Mouse (Mus musculus) forebrain, embryonic 12.5 days (tissue): Measurements from ENCODE around the gene Gm20388. TPM values are rescaled to one million over a fixed set of nuclear protein-coding genes. Genes with fewer than 3 reads are reported as not detected.
"Not testable (repeated sequence)": the region's sequence is repeated elsewhere in the genome, so short reads cannot be mapped to it uniquely, and the experiment has no call there.

Experiments
- ATAC-seq: fragments of 200-750 bp; cut with Nextera tagmentation; 2 replicates; pipeline ENCODE4 v1.8.0; 2017; ENCODE audit warnings: moderate TSS enrichment; ENCODE audit not compliant: low FRiP score
- H3K27ac ChIP-seq: fragments of 300-500 bp; sonication (generic); 2 replicates; pipeline ENCODE4 v1.5.1; 2016; ENCODE audit warnings: mild to moderate bottlenecking
- H3K27me3 ChIP-seq: fragments of 300-500 bp; sonication (generic); 2 replicates; pipeline ENCODE4 v1.6.1; 2016; ENCODE audit warnings: mild to moderate bottlenecking
- H3K36me3 ChIP-seq: fragments of 300-500 bp; sonication (generic); replicated peaks from 2 replicates; pipeline ENCODE4 v1.6.1; 2016; ENCODE audit warnings: mild to moderate bottlenecking
- H3K4me1 ChIP-seq: fragments of 300-500 bp; sonication (generic); 2 replicates; pipeline ENCODE4 v1.6.1; 2016
- H3K4me2 ChIP-seq: fragments of 300-500 bp; sonication (generic); 2 replicates; pipeline ENCODE4 v1.6.1; 2016; ENCODE audit warnings: mild to moderate bottlenecking, moderate library complexity
- H3K4me3 ChIP-seq: fragments of 300-500 bp; sonication (generic); replicated peaks from 2 replicates; pipeline ENCODE4 v1.5.1; 2016; ENCODE audit warnings: mild to moderate bottlenecking
- H3K9ac ChIP-seq: fragments of 300-500 bp; sonication (generic); 2 replicates; pipeline ENCODE4 v1.6.1; 2016; ENCODE audit warnings: mild to moderate bottlenecking
- H3K9me3 ChIP-seq: fragments of 300-500 bp; sonication (generic); 2 replicates; pipeline ENCODE4 v1.6.1; 2016
- WGBS: fragments of 180-500 bp; shearing (Covaris S2); methylation state at CpG from one replicate; pipeline ENCODE4 v1.1.7; 2016; 5-methylcytosine and 5-hydroxymethylcytosine counted together
- polyA plus RNA-seq: library from polyadenylated mRNA; unstranded; fragments of >200 nt; fragmentation: Nextera tagmentation; extraction: Ambion mirVana; gene quantifications from 2 replicates; pipeline ENCODE4 v1.2.1, GENCODE M21; 2016

Gm20388 gene
- polyA plus RNA-seq, 1 experiment from 2014 or later, result not detected

GRCm38 (mm10) chr8:123197016-123197415 is 3286.4 kb downstream of the Gm20388 start:
- not testable (repeated sequence) for H3K4me1 ChIP-seq, ATAC-seq, H3K36me3 ChIP-seq, H3K27ac ChIP-seq, H3K27me3 ChIP-seq, H3K9me3 ChIP-seq, H3K9ac ChIP-seq, H3K4me2 ChIP-seq, H3K4me3 ChIP-seq
- WGBS, result 85% methylated on average over 5 of the region's 5 CpGs

- ATAC-seq, result no peak
Observed at GRCm38 (mm10) chr8:123199864-123200263, 3289.2 kb downstream of the Gm20388 start.

GRCm38 (mm10) chr8:123202288-123202687 is 3291.6 kb downstream of the Gm20388 start:
- Histone ChIP-seq H3K27ac (no peak overlapping the region), H3K36me3 (peaks cover 25% of the 10 kb centered on the region), H3K4me1 (no peaks in the 10 kb centered on the region), H3K9ac (no peak overlapping the region), H3K27me3 (0 out of 2 replicates have a peak, but pooled peaks cover 6% of the 10 kb centered on the region), H3K4me3 (no peak overlapping the region), H3K9me3 (no peaks in the 10 kb centered on the region), H3K4me2 (no peak overlapping the region)
- 32% methylated on average over 5 of the region's 5 CpGs for WGBS
- ATAC-seq, result no peak

More at GRCm38 (mm10) chr8:123199864-123200263, 3289.2 kb downstream of the Gm20388 start:
- Histone ChIP-seq H3K27me3 (0 out of 2 replicates have a peak, but pooled peaks cover 6% of the 10 kb centered on the region), H3K4me3 (no peak overlapping the region), H3K9ac (no peak overlapping the region), H3K4me1 (no peaks in the 10 kb centered on the region), H3K4me2 (no peak overlapping the region), H3K9me3 (no peaks in the 10 kb centered on the region), H3K27ac (no peak overlapping the region), H3K36me3 (peaks cover 4% of the 10 kb centered on the region)
- 76% methylated on average over 14 of the region's 14 CpGs for WGBS

GRCm38 (mm10) chr8:123203571-123203970 is 3292.9 kb downstream of the Gm20388 start:
- Histone ChIP-seq H3K36me3 (peaks cover 38% of the 10 kb centered on the region), H3K4me1 (no peaks in the 10 kb centered on the region), H3K9me3 (no peaks in the 10 kb centered on the region), H3K4me2 (no peak overlapping the region), H3K4me3 (no peak overlapping the region), H3K27ac (no peak overlapping the region), H3K27me3 (0 out of 2 replicates have a peak, but pooled peaks cover 6% of the 10 kb centered on the region), H3K9ac (no peak overlapping the region)
- WGBS, result 93% methylated on average over 3 of the region's 3 CpGs
- ATAC-seq, result no peak

- peak overlapping the region; percentile 86 for H3K4me2 ChIP-seq
- H3K4me3 ChIP-seq, result peak overlapping the region; percentile 74
- no peak for ATAC-seq
- WGBS, result 56% methylated on average over 10 of the region's 10 CpGs
- H3K9ac ChIP-seq, result peak overlapping the region; percentile 80
- H3K9me3 ChIP-seq, result no peaks in the 10 kb centered on the region
- peaks cover 25% of the 10 kb centered on the region for H3K4me1 ChIP-seq
- no peak overlapping the region for H3K27ac ChIP-seq
- H3K27me3 ChIP-seq, result no peaks in the 10 kb centered on the region
- peaks cover 35% of the 10 kb centered on the region for H3K36me3 ChIP-seq
Observed at GRCm38 (mm10) chr8:123211876-123212275, 3301.2 kb downstream of the Gm20388 start.

- Histone ChIP-seq H3K4me1 (peaks cover 25% of the 10 kb centered on the region), H3K9ac (peak within 1 kb of the TSS; percentile 80), H3K27ac (peak within 1 kb of the TSS; percentile 32; the same call in 1 of the 2 replicates), H3K9me3 (no peaks in the 10 kb centered on the region), H3K4me3 (peak within 1 kb of the TSS; percentile 74), H3K4me2 (peak within 1 kb of the TSS; percentile 86), H3K27me3 (no peaks in the 10 kb centered on the region), H3K36me3 (peaks cover 29% of the 10 kb centered on the region)
- ATAC-seq, result peak; percentile 95
- under 1% methylated on average over 76 of the region's 76 CpGs for WGBS
Observed at GRCm38 (mm10) chr8:123212321-123213117, 3301.9 kb downstream of the Gm20388 start, which contains the start of the genes Chmp1a and Spata33. Gene Chmp1a (minus strand): TSS chr8:123212763. Gene Spata33 (plus strand): TSS chr8:123212832.

- WGBS, result 18% methylated on average over 22 of the region's 22 CpGs
Observed at GRCm38 (mm10) chr8:123213118-123213772, 3302.6 kb downstream of the Gm20388 start.

GRCm38 (mm10) chr8:123215430-123215829 is 3304.8 kb downstream of the Gm20388 start:
- Histone ChIP-seq H3K4me3 (no peak overlapping the region), H3K27me3 (no peaks in the 10 kb centered on the region), H3K4me1 (peaks cover 25% of the 10 kb centered on the region), H3K36me3 (no peaks in the 10 kb centered on the region), H3K27ac (no peak overlapping the region), H3K9ac (no peak overlapping the region), H3K9me3 (no peaks in the 10 kb centered on the region), H3K4me2 (no peak overlapping the region)
- 84% methylated on average over 3 of the region's 3 CpGs for WGBS
- ATAC-seq, result no peak

More at GRCm38 (mm10) chr8:123213118-123213772, 3302.6 kb downstream of the Gm20388 start:
- no peaks in the 10 kb centered on the region for H3K27me3 ChIP-seq
- H3K4me1 ChIP-seq, result peaks cover 25% of the 10 kb centered on the region
- H3K4me2 ChIP-seq, result peak overlapping the region; percentile 86
- peak overlapping the region; percentile 32; the same call in 1 of the 2 replicates for H3K27ac ChIP-seq
- peaks cover 21% of the 10 kb centered on the region for H3K36me3 ChIP-seq
- peak overlapping the region; percentile 80 for H3K9ac ChIP-seq
- peak; percentile 28 for ATAC-seq
- H3K4me3 ChIP-seq, result peak overlapping the region; percentile 74
- no peaks in the 10 kb centered on the region for H3K9me3 ChIP-seq

GRCm38 (mm10) chr8:123220917-123221316 is 3310.3 kb downstream of the Gm20388 start:
- H3K4me3 ChIP-seq, result no peak overlapping the region
- WGBS, result 94% methylated on average over 1 of the region's 1 CpGs
- no peaks in the 10 kb centered on the region for H3K27me3 ChIP-seq

GRCm38 (mm10) chr8:123224278-123225266 is 3313.9 kb downstream of the Gm20388 start, which contains the start of gene Cdk10:
Gene Cdk10 (plus strand): TSS chr8:123224842.
- Histone ChIP-seq H3K9me3 (no peaks in the 10 kb centered on the region), H3K4me1 (peaks cover 12% of the 10 kb centered on the region), H3K27me3 (no peaks in the 10 kb centered on the region), H3K9ac (peak within 1 kb of the TSS; percentile 95), H3K4me3 (peak within 1 kb of the TSS; percentile 85), H3K4me2 (peak within 1 kb of the TSS; percentile 95), H3K27ac (peak within 1 kb of the TSS; percentile 84), H3K36me3 (peaks cover 24% of the 10 kb centered on the region)
- WGBS, result 3% methylated on average over 59 of the region's 59 CpGs
- peak; percentile 92 for ATAC-seq

More at GRCm38 (mm10) chr8:123220917-123221316, 3310.3 kb downstream of the Gm20388 start:
- Histone ChIP-seq H3K36me3 (no peaks in the 10 kb centered on the region), H3K9ac (no peak overlapping the region), H3K4me1 (peaks cover 12% of the 10 kb centered on the region), H3K27ac (no peak overlapping the region), H3K9me3 (no peaks in the 10 kb centered on the region), H3K4me2 (no peak overlapping the region)
- ATAC-seq, result no peak

- peaks cover 8% of the 10 kb centered on the region for H3K27me3 ChIP-seq
- H3K9ac ChIP-seq, result no peak overlapping the region
- 100% methylated on average over 1 of the region's 1 CpGs for WGBS
- H3K4me3 ChIP-seq, result no peak overlapping the region
- peaks cover 12% of the 10 kb centered on the region for H3K4me1 ChIP-seq
- H3K4me2 ChIP-seq, result no peak overlapping the region
- no peak overlapping the region for H3K27ac ChIP-seq
- no peaks in the 10 kb centered on the region for H3K9me3 ChIP-seq
- no peak for ATAC-seq
- peaks cover 27% of the 10 kb centered on the region for H3K36me3 ChIP-seq
Observed at GRCm38 (mm10) chr8:123228416-123228815, 3317.8 kb downstream of the Gm20388 start.
